Mouse (Mus musculus) adrenal gland, postnatal 14 days (tissue): ENCODE data around the gene Tpcn1. TPM values are rescaled to one million over a fixed set of nuclear protein-coding genes. Genes with fewer than 3 reads are reported as not detected.
"Not testable (repeated sequence)": the region's sequence is repeated elsewhere in the genome, so short reads cannot be mapped to it uniquely, and the experiment has no call there.

Experiments
- DNase-seq: peaks from one replicate; pipeline ENCODE4 v3.0.0; 2021; ENCODE audit warnings: mixed read lengths
- total RNA-seq: library from RNA; stranded (reverse); gene quantifications from 2 replicates; pipeline ENCODE4 v1.2.3, GENCODE M21; 2021

Tpcn1 gene
- total RNA-seq, 1 experiment from 2014 or later: 57.5 TPM

DNA sequence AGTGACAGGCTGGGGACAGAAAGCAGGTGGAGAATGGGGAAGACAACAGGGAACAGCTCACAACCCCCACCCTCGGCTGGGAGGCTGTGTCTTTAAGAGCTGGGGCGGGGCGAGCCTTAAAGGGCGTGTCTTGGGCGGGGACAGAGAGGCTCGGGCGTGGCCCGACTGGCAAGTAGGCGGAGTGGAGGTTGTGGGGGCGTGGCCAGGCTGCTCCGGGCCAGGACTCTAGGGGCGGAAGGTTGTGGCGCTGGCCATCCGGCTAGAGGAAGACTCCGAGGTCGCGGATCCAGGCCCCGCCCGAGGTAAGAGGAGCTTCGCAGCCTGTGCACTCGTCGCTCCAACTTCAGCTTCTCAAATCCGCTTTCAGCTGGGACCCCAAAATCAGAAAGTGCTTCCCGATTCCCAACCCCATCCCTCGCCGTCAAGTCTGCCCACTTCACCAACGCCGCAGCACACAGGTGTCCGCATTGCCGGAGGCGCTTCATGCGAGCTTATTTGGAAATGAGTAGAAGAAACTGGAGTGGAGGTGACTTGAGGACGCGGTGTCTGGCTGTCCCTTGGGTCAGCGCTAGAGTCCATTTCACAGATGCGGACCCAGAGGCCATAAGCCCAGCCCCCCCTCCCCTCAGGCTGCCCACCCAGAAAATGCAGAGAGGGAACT lies 77.4 kb downstream of the Tpcn1 start, which contains the start of gene Slc8b1:
Gene Slc8b1 (plus strand): TSS at position 187 of the 661 bp plus-strand sequence.
- peak; percentile 98 for DNase-seq

DNA sequence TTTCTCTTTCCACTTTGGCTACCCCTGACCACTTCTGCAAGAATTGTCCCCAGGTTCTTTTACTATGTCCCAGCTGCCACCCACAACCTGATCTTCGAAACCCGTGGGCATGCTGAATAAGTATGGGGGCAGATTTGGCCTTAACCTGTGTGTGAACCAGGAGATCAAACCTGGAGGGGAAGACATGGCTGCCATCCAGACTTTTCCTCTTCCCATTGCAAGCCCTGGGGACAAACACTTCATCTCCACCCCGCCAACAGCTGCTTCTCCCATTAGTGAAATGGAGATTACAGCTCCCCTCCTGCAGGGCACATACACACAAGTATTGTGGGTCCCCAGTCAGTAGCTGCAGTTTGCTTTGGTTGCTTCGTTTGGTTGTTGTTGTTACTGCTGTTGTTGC lies 81.2 kb downstream of the Tpcn1 start:
- no peak for DNase-seq

DNA sequence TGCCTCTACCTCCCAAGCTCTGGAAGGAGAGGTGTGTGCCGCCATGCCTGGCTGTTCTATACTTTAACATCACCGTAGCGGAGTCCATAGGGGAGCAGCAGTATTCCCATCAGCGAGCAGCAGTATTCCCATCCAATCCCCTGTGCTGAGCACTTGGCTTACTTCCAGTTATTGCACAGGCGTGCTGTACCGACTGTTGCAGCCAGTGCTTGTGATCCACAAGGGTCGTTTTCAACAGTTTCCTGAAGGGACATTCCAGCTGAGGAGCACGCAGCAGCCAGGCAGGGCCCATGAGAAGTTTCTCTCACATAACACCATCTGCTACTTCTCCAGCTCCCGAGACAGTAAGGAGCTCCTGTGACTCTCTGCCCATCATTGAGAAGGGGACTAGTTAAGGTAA lies 82.0 kb downstream of the Tpcn1 start:
- DNase-seq: no peak

DNA sequence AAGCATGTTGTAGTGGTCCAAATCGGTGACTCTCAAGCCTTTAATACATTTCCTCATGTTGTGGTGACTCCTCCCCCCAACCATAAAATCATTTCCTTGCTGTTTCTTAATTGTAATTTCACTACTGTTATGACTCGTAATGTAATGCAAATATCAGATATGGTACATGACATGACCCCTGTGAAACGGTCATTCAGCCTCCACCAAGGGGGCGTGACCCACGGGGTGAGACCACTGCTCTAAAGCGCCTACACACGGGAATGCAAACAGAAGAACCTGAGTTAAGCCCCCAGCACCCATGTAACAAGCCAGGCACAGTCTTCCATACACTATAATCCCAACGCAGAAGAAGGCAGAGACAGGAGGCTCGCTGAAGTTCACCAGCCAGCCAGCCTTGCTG lies 82.7 kb downstream of the Tpcn1 start:
- DNase-seq: no peak

DNA sequence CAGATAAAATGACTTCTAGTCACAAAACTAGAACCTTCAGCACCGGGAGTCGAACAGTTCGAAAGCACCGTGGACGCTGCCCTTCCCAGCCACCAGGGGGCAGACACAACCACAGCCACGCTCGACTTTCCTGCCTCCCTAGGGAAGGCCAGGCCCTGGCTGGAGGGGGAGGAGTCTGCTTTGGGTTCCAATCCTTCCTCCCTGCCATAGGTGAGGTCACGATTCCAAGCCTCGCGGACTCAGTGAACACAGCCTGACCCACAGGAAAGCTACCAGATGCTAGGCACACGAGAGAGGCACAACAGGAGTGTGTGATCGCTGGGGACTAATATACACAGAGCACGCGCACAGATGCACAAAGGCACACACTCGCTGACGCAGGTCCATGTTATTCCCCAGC lies 83.1 kb downstream of the Tpcn1 start:
- DNase-seq: peak; percentile 89

DNA sequence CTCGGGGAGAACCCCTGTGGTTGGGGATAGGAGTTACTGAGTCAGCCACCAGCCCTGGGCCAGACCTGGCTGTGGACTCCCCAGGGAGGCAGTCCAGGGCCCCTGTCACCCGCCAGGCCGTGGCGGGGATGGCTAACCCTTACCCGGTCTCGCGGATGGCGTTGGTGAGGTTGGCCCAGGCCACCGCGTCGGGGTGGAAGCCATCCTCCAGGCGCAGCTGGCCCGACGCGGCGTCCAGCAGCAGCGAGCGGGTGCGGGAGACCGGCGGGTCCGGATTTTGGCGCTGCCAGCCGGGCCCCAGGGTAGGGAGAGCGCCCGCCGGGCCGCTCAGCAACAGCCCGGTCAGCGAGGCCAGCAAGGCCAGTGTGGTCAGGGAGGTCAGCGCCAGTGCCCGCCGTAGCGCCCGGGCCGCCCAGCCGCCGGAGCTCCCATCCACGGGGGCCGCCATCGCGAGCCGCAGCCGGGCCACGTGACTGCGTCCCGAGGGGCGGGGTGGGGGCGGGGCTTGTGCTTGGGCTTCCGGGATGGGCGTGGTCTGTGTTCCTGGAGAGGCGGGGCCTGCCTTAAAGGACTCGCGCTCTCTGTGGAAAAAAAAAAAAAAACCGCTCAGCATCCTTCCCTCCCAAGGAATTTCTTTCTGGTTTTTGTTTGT lies 85.2 kb downstream of the Tpcn1 start, which contains the start of gene Plbd2:
Gene Plbd2 (minus strand): TSS at position 482 of the 652 bp plus-strand sequence.
- DNase-seq: peak; percentile 92

DNA sequence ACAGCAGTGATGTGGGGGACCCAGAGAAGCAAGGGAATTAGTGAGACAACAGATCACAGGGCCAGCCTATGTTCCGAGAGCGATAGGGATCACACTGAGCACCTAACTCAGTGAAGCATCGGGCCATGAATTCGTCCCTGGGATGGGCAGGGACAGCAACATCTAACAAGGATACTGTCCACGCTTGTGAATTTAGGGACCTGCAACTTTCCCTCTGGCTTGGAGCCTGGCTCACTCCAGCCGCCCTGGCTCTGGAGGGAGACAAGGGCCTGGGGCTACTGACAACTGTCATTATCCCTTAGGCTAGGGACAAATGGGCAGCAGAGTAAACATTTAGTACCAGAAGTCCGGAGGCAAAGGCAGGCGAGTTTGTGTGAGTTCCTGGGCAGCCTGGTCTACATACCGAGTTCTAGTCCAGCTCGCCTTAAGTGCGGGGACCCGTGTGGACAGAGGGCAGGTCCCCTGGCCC lies 85.8 kb downstream of the Tpcn1 start:
- DNase-seq: no peak

DNA sequence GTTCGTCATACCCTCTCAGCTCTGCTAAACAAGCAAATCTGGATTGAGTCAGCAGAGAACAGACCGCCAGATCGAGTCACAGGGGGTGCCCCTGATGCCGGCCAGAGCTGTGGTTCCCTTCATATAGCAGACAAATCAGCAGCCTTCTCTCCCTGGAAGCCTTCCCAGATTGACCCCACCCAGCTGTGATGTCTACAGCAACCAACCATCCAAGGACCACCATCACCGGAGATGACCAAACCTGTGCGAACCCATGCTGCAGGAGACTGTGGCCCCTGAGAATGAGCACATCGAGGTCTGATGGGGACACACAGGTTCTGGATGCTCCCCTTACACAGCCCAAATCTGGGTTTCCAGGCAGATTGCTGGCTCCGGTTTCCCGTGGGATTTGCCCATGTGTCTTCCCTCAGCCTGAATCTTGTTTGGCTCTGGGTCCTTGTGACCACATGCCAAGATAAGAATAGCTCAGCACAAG lies 86.3 kb downstream of the Tpcn1 start:
- DNase-seq: no peak

DNA sequence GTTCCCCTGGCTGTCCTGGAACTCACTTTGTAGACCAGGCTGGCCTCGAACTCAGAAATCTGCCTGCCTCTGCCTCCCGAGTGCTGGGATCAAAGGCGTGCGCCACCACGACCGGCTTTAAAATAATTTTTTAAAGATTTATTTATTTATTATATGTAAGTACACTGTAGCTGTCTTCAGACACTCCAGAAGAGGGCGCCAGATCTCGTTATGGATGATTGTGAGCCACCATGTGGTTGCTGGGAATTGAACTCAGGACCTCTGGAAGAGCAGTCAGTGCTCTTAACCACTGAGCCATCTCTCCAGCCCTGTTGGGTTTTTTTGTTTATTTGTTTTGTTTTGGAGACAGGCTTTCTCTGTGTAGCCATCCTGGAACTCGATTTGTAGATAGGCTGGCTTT lies 87.9 kb downstream of the Tpcn1 start:
- not testable (repeated sequence) for DNase-seq

DNA sequence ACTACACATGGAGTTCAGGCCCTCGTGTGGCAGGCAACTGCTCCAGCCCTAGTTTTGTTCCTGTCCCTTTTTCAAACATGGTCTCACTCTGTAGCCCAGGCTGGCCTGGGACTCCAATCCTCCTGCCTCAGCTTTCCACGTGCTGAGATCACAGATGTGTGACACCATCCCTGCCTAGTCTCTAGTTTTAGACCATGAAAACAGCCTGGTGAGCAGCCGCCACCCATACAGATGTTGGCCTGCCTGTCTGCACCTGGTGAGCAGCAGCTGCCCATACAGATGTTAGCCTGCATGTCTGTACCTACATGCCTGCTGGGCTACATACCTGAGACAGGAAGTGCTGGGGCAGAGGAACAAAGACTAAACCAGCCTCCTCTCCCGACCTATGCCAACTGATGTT lies 89.3 kb downstream of the Tpcn1 start:
- DNase-seq: no peak

DNA sequence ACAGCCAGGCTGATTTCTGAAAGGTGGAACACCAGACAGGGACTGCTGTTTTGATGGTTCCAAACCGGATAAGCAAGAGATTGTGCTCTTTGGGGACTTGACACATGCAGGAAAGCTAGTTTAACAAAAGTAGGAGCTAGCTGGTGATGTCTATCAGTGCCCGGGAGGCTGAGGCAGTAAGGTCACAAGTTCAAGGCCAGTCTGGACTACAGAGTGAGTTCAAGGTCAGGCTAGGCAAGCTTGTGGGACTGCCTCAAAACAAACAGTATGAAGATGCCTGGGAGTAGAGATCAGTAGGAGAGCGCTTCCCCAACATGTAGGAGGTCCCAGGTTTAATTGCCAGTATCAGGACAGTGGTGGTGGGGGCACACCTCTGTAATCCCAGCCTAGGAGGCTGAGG lies 91.4 kb downstream of the Tpcn1 start:
- DNase-seq: no peak

DNA sequence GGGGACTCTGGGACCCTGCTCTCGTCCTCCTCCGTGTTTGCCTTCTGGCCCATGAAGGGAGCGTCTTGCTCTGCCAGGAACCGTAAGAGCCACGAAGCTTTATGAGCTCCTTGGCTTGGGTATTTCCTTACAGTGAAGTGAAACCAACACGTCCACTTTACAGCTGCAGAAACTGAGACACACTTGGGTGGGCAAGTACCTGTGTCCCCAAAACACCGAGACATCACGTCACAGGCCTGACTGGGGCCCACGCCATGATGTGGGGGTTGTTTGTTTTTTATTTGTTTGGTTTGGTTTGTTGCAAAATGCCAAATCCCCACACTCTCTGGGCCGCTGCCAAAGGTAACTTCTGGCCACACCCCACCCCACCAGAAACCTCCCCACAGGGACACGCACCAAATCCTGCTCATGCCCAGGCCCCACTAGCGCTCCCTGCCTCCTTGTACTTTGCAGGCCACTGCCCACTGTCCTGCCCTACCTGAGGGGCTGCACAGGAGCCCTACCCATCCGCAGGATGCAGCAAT lies 92.7 kb downstream of the Tpcn1 start:
- DNase-seq: no peak

DNA sequence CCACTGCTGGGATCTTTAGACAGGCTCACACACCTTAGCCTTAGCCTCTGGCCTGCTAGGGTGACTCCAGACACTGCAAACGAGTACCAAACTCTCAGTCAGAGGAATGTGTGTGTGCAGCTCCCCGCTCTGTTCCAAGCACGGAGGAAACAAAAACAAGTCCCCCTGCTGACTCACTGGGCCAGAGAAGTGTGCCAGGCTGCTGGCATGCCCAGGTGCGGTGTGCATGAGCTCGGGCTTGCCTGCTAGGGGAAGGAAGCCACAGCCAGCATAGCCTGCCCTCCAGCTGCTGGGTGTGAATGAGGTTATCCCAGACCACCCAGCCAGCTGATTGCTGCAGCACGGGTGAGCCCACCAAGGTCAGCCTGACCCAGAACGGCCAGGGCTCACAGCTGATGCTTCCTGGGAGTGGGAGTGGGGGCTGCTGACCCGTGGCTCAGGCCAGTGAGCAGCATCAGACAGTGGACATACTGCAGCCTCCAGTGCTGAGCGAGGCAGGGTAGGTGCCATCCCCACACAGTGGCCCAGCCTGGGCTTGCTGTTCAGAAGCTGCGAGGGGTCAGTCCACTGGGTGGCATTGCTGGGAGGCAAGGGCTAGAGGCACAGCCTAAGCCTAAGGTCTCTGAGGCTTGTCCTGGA lies 93.3 kb downstream of the Tpcn1 start:
- peak; percentile 52 for DNase-seq

DNA sequence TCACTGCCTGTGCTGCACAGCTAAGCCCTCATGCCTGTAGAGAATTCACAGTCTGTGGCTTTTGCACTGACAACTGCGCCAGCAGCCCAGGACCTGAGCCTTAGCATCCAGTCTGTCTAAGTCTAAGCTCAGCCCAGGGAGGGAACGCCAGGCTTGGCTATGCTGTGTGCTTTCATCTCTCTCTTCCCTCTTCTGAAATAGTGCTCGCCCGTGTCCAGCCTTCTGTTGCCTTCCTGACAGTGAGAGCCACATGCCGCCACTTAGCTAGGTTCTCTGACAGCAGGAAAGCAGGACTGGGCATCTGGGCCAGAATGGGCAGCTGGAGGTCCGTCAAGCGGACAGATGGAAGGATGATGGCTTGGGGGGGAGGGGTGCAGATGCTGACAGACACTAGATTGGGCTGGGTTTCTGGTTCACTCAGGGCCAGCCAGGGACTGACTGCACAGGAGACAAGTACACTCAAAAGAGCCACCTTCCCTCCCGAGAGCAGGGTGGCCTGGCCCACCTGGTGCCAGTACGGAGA lies 94.5 kb downstream of the Tpcn1 start:
- DNase-seq: no peak

DNA sequence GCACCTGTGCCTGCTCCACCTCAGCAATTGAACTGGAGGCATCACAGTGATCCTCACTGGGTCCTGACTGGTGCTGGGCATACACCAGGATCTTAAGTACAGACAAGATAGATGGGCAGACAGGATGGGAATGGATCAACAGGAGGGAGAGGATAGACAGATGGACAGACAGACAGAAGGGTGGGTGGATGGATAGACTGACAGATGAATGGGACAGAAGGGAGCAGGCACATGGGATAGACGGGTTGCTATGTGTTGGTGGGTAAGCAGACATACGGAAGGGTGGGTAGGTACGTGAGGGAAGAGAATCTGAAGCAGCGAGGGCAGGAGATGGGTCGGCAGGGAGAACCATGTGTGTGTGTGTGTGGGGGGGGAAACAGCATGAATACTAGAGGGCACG lies 95.0 kb downstream of the Tpcn1 start:
- DNase-seq: no peak

DNA sequence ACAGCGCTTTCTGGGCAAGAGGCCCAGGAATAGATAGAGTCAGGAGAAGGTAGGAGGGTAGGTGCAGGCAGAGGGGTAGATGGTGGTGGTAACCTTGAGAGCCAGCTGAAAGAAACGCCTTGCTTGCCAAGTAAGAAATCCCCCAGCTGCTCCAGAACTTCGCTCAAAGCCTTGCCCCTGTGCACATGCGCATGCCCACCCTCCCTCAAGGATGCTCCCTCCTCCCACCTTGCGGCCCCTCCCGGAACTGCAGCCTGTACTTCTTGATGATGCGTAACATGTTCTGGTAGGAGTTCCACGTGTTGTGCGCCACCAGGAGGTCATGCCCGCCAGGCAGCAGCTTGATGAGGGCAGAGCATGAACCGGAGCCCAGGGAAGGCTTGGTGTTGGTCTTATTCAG lies 96.0 kb downstream of the Tpcn1 start:
- peak; percentile 72 for DNase-seq

DNA sequence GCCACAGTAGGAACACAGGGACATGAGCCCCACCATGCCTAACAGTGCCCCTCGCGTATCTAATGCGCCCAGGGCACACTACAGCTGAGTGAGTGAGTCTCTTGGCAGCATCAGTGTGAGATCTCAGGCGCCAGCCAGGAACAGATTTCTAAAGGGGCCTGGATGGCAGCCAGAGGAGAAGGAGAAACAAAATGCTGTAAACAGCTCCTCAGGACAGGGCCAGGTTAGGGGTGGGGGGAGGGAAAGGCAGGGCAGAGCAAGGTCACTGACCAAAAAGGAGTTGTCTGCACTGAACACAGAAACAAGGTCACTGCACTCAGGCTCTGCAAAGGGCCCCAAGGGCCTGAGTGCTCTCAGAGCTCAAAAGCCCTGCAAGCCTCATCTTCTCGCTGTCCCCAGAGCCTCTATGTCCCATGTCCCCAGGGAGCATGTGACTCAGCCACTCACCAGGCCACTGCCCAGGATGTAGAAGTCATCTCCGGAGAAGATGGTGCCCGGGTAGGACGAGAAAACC lies 97.7 kb downstream of the Tpcn1 start:
- peak; percentile 85 for DNase-seq

DNA sequence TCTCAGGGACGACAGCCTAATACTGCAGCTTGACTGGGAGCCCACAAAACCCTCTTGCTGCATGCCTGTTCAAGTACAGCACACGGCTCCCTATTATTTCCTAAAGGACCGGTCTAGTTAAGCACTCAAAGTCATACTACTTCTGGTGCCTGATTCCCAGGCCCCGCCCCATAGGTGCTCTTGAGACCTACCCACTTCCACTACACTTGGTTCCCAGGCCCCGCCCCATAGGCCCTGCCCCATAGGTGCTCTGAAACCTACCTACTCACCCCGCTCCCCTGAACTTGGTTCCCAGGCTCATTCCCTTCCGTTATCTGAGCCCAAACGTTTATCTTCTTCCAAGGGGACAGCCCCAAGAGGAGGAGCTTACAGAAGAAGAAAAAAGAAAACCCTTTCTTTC lies 100.6 kb downstream of the Tpcn1 start:
- no peak for DNase-seq
